Mouse (Mus musculus) brain, embryonic 14.5 days (tissue): Measurements from ENCODE around the gene Mettl7a3.
"Not testable (repeated sequence)": the region's sequence is repeated elsewhere in the genome, so short reads cannot be mapped to it uniquely, and the experiment has no call there.

Experiments used
- CTCF ChIP-seq: fragments of 200-500 bp; IDR thresholded peaks from 2 replicates; pipeline ENCODE4 v1.5.1; 2012; ENCODE audit warnings: inconsistent platforms, mild to moderate bottlenecking, moderate library complexity, borderline replicate concordance; ENCODE audit not compliant: insufficient read depth, insufficient read length; ENCODE audit errors: extremely low read depth
- POLR2A ChIP-seq: fragments of 200-500 bp; IDR thresholded peaks from 2 replicates; pipeline ENCODE4 v1.6.1; 2012; ENCODE audit warnings: mild to moderate bottlenecking, inconsistent platforms, borderline replicate concordance; ENCODE audit not compliant: poor library complexity, insufficient read depth, insufficient read length, severe bottlenecking; ENCODE audit errors: extremely low read depth

DNA sequence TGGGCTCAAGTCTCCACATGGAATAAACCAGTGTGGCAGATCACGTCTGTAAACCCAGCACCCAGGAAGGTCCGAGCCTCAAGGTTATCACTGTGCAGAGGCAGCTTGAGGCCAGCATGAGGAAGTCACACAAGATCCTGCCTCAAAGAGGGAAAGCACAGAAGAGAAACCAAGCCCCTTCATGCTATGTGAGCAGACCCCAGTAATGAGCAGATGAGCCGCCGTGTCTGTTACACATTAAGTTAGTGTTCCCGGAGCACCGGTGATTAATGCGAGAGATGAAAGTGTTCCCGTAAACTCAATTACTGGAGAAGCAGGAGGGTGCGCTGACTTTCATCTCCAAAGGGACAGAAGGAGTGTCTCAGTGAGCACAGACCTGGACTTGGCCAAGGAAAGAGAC lies 31.2 kb downstream of the Mettl7a3 start:
- not testable (repeated sequence) for TF ChIP-seq CTCF, POLR2A
